Mouse (Mus musculus): ENCODE results near the gene Vti1a. TPM values are rescaled to one million over a fixed set of nuclear protein-coding genes. Genes with fewer than 3 reads are reported as not detected.

Vti1a gene
- polyA plus RNA-seq, 1 experiment from 2014 or later: 19.4 TPM

DNA sequence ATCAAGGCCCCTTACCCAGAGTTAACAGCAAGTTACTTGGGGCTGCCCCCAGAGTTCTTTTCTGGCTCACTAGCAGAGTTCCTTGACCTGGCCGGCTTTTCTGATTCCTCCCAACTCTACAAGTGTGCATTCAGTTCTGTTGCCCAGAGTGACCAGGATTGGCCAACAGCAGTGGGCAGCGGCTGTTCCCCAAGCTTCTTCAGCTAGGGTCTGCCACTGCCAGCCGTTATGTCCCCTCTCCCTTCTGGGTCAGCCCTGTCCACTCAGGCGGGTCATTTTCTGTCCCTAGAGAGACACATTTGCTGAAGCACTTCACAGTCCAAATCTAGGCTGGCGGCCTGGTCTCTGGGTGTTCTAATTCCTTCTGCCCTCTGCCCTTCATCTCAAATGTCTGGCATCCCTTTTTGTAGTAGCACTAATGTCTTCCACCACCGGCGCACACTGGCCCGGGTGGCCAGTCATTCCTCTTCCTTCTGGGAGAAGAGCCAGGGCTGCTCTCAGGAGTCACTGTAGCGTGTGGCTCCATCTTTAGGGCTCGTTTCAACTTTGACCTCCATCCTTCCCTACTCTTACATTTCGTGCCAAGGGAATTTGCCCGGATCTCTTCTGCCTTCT is 305.0 kb downstream of the Vti1a start:
- no peak for ATAC-seq (ENCODE audit: low FRiP score, low TSS enrichment)
- no peaks in the 10 kb centered on the region; the same call in 1 of the 2 replicates for H3K4me1 ChIP-seq (replicated peaks; ENCODE audit: control insufficient read depth, insufficient read depth)
- H3K4me2 ChIP-seq (replicated peaks; ENCODE audit: low read depth): no peak overlapping the region
- TF ChIP-seq EP300 (optimal IDR thresholded peaks at IDR 0.05): no peak
- TF ChIP-seq CTCF (IDR thresholded peaks at IDR 0.05; ENCODE audit: low read depth): no peak
- no peak overlapping the region for H3K27ac ChIP-seq (replicated peaks)
- DNase-seq (ENCODE audit: low spot score): no peak
- H3K4me3 ChIP-seq (ENCODE audit: low read depth, low read length): no peak overlapping the region
- WGBS: 71% methylated on average over 12 of the region's 12 CpGs
- H3K9ac ChIP-seq (ENCODE audit: low read length): no peak overlapping the region
- no peaks in the 10 kb centered on the region for H3K27me3 ChIP-seq (ENCODE audit: control insufficient read depth, insufficient read depth, low read length)
- no peaks in the 10 kb centered on the region for H3K9me3 ChIP-seq (ENCODE audit: control insufficient read depth, low read length)
- H3K36me3 ChIP-seq (ENCODE audit: control insufficient read depth, insufficient read depth, low read length): no peaks in the 10 kb centered on the region

DNA sequence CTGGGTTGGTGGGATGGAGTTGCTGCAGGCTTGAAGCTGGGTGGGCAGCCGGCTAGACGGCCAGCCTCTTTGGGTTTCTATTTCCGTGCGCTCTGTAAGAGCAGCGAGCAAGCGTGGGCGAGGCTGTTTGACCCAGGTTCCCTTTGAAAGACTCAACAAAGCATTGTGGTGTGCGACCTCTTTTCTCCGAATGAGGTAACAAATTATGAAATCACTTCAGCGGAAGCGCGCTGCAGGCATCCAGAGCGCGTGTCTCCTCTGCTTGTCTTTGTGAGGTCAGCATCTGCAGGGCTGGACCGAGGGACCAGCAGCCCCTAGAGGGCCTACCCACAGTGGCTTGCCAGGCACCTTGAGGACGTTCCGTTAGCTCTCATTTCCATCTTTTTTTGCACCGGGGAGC is 306.7 kb downstream of the Vti1a start:
- no peak overlapping the region for H3K9ac ChIP-seq (ENCODE audit: low read length)
- DNase-seq (ENCODE audit: low spot score): no peak
- H3K9me3 ChIP-seq (ENCODE audit: control insufficient read depth, low read length): no peaks in the 10 kb centered on the region
- WGBS: 69% methylated on average over 18 of the region's 18 CpGs
- no peak overlapping the region for H3K27ac ChIP-seq (replicated peaks)
- H3K4me1 ChIP-seq (replicated peaks; ENCODE audit: control insufficient read depth, insufficient read depth): no peaks in the 10 kb centered on the region; the same call in 1 of the 2 replicates
- TF ChIP-seq CTCF (IDR thresholded peaks at IDR 0.05; ENCODE audit: low read depth) (no peak), EP300 (optimal IDR thresholded peaks at IDR 0.05) (no peak)
- no peak overlapping the region for H3K4me2 ChIP-seq (replicated peaks; ENCODE audit: low read depth)
- H3K4me3 ChIP-seq (ENCODE audit: low read depth, low read length): no peak overlapping the region
- no peak for ATAC-seq (ENCODE audit: low FRiP score, low TSS enrichment)
- no peaks in the 10 kb centered on the region for H3K27me3 ChIP-seq (ENCODE audit: control insufficient read depth, insufficient read depth, low read length)
- H3K36me3 ChIP-seq (ENCODE audit: control insufficient read depth, insufficient read depth, low read length): no peaks in the 10 kb centered on the region

DNA sequence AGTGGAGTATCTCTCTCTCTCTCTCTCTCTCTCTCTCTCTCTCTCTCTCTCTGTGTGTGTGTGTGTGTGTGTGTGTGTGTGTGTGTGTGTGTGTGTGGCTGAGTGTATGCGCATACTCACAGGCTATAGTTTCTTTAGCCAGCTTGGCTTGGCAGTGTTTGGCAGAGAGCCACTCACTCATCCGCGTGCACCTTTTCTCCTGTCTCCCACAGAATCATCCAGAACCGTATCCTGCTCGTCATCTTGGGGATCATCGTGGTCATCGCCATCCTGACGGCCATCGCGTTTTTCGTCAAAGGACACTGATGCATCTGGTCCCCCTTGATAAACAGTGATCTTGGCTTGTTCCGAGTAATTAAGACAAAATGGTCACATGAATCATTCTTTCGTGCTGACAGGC is 307.5 kb downstream of the Vti1a start:
- 80% methylated on average over 13 of the region's 13 CpGs for WGBS
- H3K36me3 ChIP-seq (ENCODE audit: control insufficient read depth, insufficient read depth, low read length): no peaks in the 10 kb centered on the region
- no peaks in the 10 kb centered on the region for H3K27me3 ChIP-seq (ENCODE audit: control insufficient read depth, insufficient read depth, low read length)
- H3K4me3 ChIP-seq (ENCODE audit: low read depth, low read length): no peak overlapping the region
- no peak overlapping the region for H3K9ac ChIP-seq (ENCODE audit: low read length)
- no peak overlapping the region for H3K4me2 ChIP-seq (replicated peaks; ENCODE audit: low read depth)
- H3K9me3 ChIP-seq (ENCODE audit: control insufficient read depth, low read length): no peaks in the 10 kb centered on the region
- H3K27ac ChIP-seq (replicated peaks): no peak overlapping the region
- no peak for TF ChIP-seq CTCF (IDR thresholded peaks at IDR 0.05; ENCODE audit: low read depth)
- no peak for TF ChIP-seq EP300 (optimal IDR thresholded peaks at IDR 0.05)
- ATAC-seq (ENCODE audit: low FRiP score, low TSS enrichment) (no peak), DNase-seq (ENCODE audit: low spot score) (no peak)
- no peaks in the 10 kb centered on the region; the same call in 1 of the 2 replicates for H3K4me1 ChIP-seq (replicated peaks; ENCODE audit: control insufficient read depth, insufficient read depth)

DNA sequence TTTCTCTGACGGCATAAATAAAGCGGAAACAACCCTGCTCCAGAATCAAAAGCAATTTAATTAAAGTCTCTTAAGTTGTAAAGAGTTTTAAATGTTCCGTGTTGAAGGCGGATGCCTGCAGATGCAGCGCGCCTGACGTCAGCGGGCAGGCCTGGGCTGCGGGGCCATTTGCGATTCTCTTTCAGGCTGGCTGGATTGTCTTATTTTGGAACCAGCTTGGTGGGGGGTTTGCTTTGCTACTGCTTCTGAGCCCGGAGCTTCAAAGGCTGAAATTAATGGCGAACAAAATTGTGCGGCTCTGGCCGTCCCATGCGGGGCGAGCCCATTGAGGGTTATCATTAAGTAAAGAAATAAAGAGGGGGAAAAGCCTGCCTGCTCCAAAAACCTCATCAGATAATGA is 310.4 kb downstream of the Vti1a start:
- DNase-seq (ENCODE audit: low spot score) (no peak), ATAC-seq (ENCODE audit: low FRiP score, low TSS enrichment) (no peak)
- H3K9ac ChIP-seq (ENCODE audit: low read length): no peak overlapping the region
- no peaks in the 10 kb centered on the region for H3K4me1 ChIP-seq (replicated peaks; ENCODE audit: control insufficient read depth, insufficient read depth)
- H3K27me3 ChIP-seq (ENCODE audit: control insufficient read depth, insufficient read depth, low read length): no peaks in the 10 kb centered on the region
- no peak overlapping the region for H3K27ac ChIP-seq (replicated peaks)
- WGBS: 78% methylated on average over 16 of the region's 16 CpGs
- TF ChIP-seq EP300 (optimal IDR thresholded peaks at IDR 0.05) (no peak), CTCF (IDR thresholded peaks at IDR 0.05; ENCODE audit: low read depth) (no peak)
- H3K4me2 ChIP-seq (replicated peaks; ENCODE audit: low read depth): no peak overlapping the region
- H3K36me3 ChIP-seq (ENCODE audit: control insufficient read depth, insufficient read depth, low read length): no peaks in the 10 kb centered on the region
- H3K9me3 ChIP-seq (ENCODE audit: control insufficient read depth, low read length): no peaks in the 10 kb centered on the region
- no peak overlapping the region for H3K4me3 ChIP-seq (ENCODE audit: low read depth, low read length)

DNA sequence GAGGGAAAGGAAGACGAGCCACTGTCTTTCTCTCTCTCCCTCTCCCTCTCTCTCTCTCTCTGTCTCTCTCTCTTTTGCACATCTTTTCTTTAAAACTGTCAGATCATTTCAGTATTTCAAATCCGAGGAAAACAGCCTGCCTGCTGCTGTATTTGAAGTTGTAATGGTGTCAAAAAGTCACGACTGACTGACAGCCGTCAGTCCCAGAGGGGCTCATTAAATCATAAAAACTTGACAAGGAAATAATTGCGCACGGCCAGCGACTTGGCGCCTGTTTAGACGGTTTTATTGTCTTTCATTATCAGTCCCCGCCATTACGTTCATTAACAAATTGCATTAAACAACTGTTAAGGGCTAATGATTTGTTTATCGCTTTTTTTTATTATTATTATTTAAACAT is 310.9 kb downstream of the Vti1a start:
- Histone ChIP-seq H3K9ac (ENCODE audit: low read length) (no peak overlapping the region), H3K36me3 (ENCODE audit: control insufficient read depth, insufficient read depth, low read length) (no peaks in the 10 kb centered on the region), H3K27ac (replicated peaks) (no peak overlapping the region), H3K9me3 (ENCODE audit: control insufficient read depth, low read length) (no peaks in the 10 kb centered on the region), H3K27me3 (ENCODE audit: control insufficient read depth, insufficient read depth, low read length) (no peaks in the 10 kb centered on the region), H3K4me3 (ENCODE audit: low read depth, low read length) (no peak overlapping the region), H3K4me2 (replicated peaks; ENCODE audit: low read depth) (no peak overlapping the region), H3K4me1 (replicated peaks; ENCODE audit: control insufficient read depth, insufficient read depth) (no peaks in the 10 kb centered on the region)
- no peak for DNase-seq (ENCODE audit: low spot score)
- WGBS: 85% methylated on average over 12 of the region's 12 CpGs
- no peak for TF ChIP-seq CTCF (IDR thresholded peaks at IDR 0.05; ENCODE audit: low read depth)
- TF ChIP-seq EP300 (optimal IDR thresholded peaks at IDR 0.05): no peak
- ATAC-seq (ENCODE audit: low FRiP score, low TSS enrichment): no peak

DNA sequence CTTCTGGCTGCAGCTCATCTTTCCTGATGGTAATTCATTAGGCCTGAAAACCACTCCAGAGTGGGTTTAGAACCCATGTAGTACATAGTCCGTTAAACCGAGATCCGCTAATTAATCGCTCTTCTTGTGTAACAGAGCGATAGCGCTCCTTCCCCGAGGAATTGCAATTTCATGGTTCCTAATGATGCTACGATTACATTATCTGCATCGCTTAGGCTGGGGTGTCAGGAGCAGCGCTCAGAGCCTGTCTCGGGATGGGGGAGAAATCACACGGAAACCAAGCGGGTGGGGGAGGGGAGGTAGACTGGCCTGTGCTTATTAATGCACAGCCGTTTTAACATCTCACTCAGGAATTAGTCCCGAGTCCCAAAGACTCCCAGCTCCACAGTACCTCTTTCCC is 319.4 kb downstream of the Vti1a start:
- ATAC-seq (ENCODE audit: low FRiP score, low TSS enrichment): no peak
- H3K9me3 ChIP-seq (ENCODE audit: control insufficient read depth, low read length): no peaks in the 10 kb centered on the region
- H3K4me2 ChIP-seq (replicated peaks; ENCODE audit: low read depth): no peak overlapping the region
- WGBS: 69% methylated on average over 15 of the region's 15 CpGs
- H3K27ac ChIP-seq (replicated peaks): no peak overlapping the region
- H3K4me1 ChIP-seq (replicated peaks; ENCODE audit: control insufficient read depth, insufficient read depth): no peaks in the 10 kb centered on the region
- TF ChIP-seq CTCF (IDR thresholded peaks at IDR 0.05; ENCODE audit: low read depth) (no peak), EP300 (optimal IDR thresholded peaks at IDR 0.05) (no peak)
- H3K36me3 ChIP-seq (ENCODE audit: control insufficient read depth, insufficient read depth, low read length): no peaks in the 10 kb centered on the region
- no peaks in the 10 kb centered on the region for H3K27me3 ChIP-seq (ENCODE audit: control insufficient read depth, insufficient read depth, low read length)
- H3K4me3 ChIP-seq (ENCODE audit: low read depth, low read length): no peak overlapping the region
- H3K9ac ChIP-seq (ENCODE audit: low read length): no peak overlapping the region
- DNase-seq (ENCODE audit: low spot score): no peak

Measured in stomach, postnatal 0 days (tissue).